Mouse (Mus musculus): ENCODE measurements around the gene Tal1.

- TF ChIP-seq CTCF (IDR thresholded peaks at IDR 0.05; ENCODE audit: control insufficient read depth, insufficient read depth, insufficient read length) (no peak), USF1 (IDR thresholded peaks at IDR 0.05; ENCODE audit: low read depth) (no peak), MAX (IDR thresholded peaks at IDR 0.05) (no peak), MYOD1 (IDR thresholded peaks at IDR 0.05; ENCODE audit: control insufficient read depth, insufficient read length, low read depth) (no peak)
These were observed 21.2 kb upstream of the Tal1 start for GRCm38 (mm10) chr4:115035043-115035442.

Data from C2C12 (cell line).